Mouse (Mus musculus): ENCODE results near the gene Fam214b.

The Fam214b gene

DNA sequence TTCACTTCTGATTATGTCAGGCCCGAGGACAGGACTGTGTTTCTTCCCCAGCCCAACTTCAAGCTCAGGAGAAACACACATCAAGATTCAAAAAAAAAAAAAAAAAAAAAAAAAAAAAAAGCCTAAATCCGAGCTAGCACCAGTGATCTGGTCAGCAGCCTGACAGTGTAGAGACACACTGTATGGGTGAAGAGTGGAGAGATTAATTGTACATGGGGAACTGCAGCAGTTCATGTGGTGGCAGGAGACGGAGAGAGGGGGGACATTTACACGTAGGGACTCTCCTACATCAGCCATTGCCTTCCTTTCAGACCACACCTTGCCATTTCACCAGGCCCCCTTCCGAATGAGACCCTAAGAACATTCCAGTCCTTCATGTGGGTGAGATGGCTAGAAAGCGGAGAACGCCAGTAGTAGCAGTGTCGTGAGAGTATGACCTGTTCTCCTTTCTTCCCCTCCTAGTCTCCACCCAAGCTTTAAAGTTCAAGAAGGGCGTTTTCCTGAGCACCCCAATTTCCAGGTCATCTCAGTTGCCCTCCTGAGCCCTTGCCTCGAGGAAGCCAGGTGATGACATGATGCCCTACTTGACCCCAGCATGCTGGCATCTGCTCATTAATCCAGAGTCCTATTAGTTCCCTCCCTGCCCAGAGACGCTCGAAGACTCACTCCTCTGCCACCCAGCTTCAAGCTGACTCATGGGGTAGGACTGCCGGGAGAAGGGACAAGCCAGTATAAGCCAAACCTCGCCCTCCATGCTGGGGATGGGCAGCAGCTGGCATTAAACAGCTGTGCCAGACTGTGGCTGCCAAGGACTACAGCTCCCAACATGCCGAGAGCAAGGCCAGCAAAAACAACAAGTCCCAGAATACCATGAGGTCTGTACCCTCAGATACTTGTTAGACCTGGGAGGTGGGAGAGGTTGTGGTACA lies 7.2 kb downstream of the Fam214b start:
- peak; percentile 79 for DNase-seq (ENCODE audit: inconsistent ontology term)

DNA sequence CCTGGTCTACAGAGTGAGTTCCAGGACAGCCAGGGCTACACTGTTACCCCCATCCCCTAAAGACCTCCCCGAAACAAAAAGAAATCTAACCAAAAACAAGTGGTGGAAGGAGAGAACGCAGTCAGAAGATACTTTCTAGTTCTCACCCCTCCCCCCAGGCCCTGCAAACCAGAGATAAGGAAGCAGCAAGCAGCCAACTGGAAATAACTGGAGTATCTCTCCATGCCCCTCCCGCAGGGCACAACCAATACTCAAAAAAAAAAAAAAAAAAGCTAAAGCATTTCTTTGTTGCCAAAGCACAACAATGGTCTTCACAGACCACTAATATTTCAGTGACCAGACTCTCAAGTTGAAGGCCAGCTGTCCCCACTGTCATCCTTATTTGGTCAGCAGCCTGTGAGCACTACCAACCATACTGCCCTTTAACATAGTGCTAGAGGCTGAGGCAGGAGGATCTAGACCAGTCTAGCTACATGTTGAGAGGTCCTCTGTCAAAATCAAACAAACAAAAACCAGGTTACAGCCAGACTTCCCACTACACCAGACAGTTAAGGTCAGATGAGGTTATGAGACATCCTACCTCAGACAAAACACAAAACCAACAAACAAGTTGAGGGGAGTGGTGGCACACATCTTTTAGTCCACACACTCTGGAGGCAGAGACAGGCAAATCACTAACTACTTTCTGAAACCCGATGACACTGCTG lies 8.0 kb downstream of the Fam214b start:
- no peak for DNase-seq (ENCODE audit: inconsistent ontology term)

- DNase-seq (ENCODE audit: inconsistent ontology term), result no peak
Measured at GRCm38 (mm10) chr4:43036356-43036755, 9.7 kb downstream of the Fam214b start.

DNA sequence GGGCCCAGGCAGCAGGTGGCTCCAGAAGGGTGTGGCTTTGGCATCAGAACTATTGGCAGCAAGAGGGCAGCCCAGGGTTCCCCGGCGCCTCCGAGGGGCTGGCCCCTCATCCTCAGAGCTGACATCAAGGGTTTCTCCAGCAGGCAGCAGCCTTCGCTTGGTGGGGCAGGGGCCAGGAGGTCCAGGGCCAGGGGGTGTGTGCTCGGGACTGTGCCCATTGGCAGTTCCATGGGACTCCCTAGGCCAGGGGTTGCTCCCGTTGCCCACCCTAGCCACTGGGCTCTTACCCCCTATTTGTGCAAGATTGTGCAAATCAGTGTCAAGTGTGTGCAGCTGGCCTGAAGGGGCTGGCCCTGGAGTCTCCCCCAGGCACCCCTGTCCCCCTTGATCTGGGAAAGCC lies 10.2 kb downstream of the Fam214b start:
- DNase-seq (ENCODE audit: inconsistent ontology term), result no peak

- no peak for DNase-seq (ENCODE audit: inconsistent ontology term)
Measured at GRCm38 (mm10) chr4:43033481-43033880, 12.5 kb downstream of the Fam214b start.

DNA sequence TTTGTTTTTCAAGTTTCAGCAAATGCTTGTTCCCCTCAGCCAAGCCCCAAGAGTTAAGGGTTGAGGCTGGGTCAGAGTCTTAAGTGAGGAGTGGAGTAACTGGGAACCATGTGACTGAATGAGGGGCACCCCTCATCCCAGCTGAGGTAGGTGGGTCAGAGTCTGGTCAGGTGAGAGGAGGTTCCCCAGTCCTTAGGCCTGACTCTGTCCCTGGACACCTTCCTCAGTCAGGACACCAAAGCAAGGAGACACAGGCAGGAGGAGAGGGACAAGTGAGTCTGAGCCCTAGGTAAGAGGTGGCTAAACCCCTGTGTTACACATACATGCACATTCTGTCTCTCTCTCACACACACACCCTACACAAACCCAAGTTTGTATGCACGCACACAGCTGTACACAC lies 13.5 kb downstream of the Fam214b start:
- no peak for DNase-seq (ENCODE audit: inconsistent ontology term)

DNA sequence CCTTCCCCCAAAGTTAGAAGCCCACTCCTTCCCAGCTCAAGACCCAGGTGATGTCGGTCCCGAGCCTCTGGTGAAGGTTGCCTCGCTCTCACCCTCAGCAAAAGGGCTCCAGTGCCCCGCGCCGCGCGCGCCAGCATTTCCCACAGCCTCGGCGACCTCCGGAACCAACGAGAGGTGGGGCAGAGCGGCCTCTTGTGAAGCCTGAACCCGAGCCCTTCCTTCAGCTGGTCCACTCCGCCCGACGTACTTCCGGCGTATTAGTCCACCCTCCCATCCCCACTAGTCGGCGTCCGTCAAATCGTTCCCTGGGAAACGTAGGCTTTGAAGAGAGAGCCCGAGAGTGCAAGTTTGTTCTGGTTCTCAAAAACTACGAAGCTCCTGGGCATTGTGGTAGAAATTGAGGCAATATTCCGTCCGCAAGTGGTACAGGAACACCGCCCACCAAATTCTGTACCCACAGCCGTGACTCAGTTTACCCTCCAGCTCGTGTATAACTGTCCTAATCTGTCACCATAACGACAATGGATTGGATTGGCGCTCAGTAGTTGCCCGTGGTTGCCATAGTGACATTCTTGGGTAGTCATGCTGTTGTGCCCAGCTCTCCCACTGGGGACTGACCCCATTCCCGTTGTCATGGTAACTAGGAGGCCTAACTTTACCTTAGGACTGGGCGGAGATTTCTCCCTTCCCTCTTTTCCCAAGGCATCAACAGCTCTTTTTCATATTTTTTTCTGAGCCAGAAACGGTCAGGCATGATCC lies 14.6 kb downstream of the Fam214b start, which contains the start of gene Stoml2:
Stoml2 (minus strand) TSS at position 474 of the 759 bp plus-strand sequence.
- DNase-seq (ENCODE audit: inconsistent ontology term), result peak; percentile 94

GRCm38 (mm10) chr4:43030780-43031230 lies 15.2 kb downstream of the Fam214b start:
- DNase-seq (ENCODE audit: inconsistent ontology term), result no peak

GRCm38 (mm10) chr4:43030352-43030751 lies 15.7 kb downstream of the Fam214b start:
- DNase-seq (ENCODE audit: inconsistent ontology term), result no peak

- no peak for DNase-seq (ENCODE audit: inconsistent ontology term)
Measured at GRCm38 (mm10) chr4:43029749-43030148, 16.3 kb downstream of the Fam214b start.

DNA sequence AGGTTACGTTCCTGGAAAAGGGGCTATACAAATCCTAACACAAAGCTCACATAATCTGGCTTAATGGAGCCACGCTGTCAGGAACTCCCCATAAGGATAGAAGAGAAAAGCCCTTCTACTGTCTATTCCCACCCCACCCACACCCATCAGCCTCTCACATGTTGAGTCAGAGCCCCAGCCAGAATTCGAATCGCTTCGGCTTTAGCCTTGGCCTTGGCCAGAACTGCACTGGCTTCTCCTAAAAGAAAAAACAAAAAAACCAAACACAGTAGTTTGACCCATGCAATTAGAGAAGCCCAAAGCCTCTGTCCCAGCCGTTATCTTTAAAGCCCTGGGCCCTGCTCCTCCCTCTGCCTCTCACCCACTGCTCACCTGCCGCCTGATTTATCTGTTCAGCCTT lies 16.9 kb downstream of the Fam214b start:
- DNase-seq (ENCODE audit: inconsistent ontology term), result no peak

DNA sequence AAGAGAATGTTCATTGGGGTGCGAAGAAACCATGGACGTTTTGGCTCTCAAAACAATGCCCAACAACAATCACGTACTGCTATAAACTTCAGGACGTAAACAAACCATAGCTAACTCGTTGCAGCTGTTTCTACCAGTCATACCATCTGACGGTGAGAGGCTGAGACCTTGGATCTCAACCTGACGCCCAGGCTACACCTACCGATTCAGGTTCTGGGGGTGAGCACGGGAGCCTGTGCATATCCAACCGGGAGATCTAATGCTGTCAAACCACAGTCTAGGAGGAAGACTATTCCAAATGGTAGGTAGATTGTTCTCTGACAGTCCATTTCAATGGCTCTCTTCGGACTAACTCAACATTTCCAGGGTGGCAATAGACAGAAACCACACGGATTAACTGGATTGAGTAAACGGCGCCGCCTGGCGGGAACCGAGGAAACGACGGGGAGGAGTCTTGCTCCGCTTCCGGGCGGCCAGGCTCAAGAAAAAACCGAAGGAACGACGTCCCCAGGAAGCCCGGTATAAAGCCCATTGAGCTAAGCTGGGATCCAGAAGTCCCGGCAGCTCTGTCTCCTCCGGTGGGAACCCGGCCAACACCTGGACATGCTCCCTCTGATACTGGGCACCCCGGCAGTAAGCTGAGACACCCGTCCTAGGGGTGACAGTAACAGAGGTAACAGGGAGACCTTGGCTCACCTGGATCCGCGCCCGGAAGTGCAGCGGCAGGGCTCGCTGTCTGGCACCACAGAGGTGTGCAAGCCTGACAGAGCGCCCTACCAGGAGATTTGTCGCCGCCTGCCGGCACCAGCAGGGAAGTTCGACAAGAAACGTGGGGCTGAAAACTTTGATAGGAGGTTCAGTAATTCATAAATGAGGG lies 20.7 kb downstream of the Fam214b start, which contains the start of gene Pigo:
Pigo (minus strand) TSS at position 736 of the 877 bp plus-strand sequence.
- peak; percentile 98 for DNase-seq (ENCODE audit: inconsistent ontology term)

GRCm38 (mm10) chr4:43024673-43025072 lies 21.3 kb downstream of the Fam214b start:
- no peak for DNase-seq (ENCODE audit: inconsistent ontology term)

DNA sequence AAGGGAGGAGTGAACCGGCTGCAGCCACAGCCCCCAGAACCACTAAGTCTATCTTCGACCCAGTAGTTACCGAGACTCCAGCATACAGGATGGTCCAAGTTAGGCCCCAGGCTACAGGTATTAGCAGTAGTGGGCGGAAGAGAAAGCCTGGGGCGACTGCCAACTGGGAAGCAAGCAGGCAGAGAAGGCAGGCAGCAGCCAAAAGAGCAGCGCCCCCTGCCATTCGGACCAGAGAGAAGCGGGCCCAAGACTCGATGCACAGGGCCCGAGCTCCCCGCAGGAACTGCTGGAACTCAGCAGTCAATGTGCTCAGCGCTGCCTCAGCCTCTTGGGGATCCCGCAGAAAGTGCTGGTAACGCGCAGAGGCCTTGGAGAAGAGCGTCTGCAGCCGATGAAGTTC lies 24.7 kb downstream of the Fam214b start:
- DNase-seq (ENCODE audit: inconsistent ontology term), result no peak

DNA sequence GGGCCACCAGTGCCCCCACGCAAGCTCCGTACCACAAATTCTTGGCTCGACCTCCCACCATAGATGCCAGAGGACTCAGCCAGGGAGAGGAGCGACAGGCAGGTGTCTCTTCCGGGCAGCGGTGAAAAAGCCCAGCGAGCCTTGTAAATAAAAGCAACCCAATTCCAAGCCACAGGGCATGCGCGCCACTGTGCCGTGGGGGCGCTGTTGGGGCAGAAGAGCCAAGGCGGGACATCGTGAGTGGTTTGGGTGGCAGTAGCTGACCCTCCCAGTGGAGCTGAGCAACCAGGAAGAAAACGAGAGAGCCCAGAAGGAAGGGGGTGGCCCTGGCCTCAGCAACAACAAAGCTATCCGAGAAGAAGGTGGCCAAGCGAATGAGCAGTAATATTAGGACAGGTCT lies 25.1 kb downstream of the Fam214b start:
- DNase-seq (ENCODE audit: inconsistent ontology term), result no peak

GRCm38 (mm10) chr4:43019641-43020465 lies 26.2 kb downstream of the Fam214b start:
- no peak for DNase-seq (ENCODE audit: inconsistent ontology term)

GRCm38 (mm10) chr4:43019176-43019575 lies 26.8 kb downstream of the Fam214b start:
- no peak for DNase-seq (ENCODE audit: inconsistent ontology term)

DNA sequence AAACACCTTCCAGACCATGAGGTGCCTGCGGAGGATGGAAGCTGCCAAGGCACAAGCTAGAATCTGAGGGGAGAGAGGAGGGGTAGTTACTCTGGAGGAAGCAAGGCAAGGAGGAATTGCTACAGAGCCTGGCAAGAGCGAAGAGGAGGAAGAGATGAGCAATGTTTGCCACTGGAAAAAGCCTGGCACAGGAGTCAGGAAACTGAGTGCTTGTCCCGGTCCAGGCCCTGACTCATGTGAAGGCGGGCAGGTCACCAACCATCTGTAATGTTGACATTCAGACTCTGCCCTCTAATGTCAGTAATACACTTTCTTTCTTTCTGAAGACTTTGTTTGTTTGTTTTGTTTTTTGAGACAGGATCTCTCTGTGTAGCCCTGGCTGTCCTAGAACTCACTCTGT lies 27.9 kb downstream of the Fam214b start:
- no peak for DNase-seq (ENCODE audit: inconsistent ontology term)

DNA sequence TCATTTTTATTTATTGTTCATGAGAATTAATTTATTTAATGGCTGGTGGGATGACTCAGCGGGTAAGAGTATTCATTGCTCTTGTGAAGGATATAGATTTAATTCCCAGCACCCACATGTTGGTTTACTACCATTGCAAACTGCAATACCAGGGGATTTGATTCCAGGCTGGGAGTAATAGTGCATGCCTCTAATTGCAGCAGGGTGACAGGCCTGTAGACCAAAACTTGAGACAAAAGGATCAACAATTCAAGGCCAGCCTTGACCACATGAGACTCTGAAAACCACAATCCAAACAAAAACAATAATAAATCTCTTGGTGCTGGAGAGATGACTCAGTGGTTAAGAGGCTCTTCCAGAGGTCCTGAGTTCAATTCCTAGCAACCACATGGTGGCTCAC lies 33.9 kb downstream of the Fam214b start:
- DNase-seq (ENCODE audit: inconsistent ontology term), result peak; percentile 40
